ENCODE assay signal across 21 mouse cellular contexts in the genomic region with DNA sequence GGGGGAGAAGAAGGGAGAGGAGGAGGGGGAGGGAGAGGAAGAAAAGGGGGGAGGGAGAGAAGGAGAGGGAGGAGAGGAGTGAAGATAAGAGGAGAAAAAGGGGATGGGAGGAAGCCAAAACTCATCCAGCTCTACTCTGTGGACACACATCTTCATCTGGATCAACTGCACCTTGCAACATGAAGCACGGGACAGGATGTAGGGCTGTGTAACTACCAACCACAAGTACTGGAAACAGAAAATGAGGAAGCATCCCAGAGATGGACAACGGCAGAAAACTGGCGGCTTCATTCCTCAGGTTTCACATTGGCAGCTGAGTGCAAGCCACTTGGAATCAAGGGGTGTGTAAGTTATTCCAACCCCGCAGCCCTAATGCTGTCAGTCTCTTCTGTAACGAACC. TPM values are rescaled to one million over a fixed set of nuclear protein-coding genes. Genes with fewer than 3 reads are reported as not detected.
DNase-seq lines count a peak whose midpoint lies in the region; ATAC-seq and TF ChIP-seq lines count a peak whose summit lies in the region.
"Had no signal": no experiment of that assay in that cellular context is flagged by ENCODE, and none has a peak within 500 bp of the region (broad histone marks: within the 10 kb centered on the region; RNA-seq: fewer than 3 reads in every experiment).

No protein-coding gene starts in this region.

- 0 out of 2 replicates have a peak, but pooled peaks cover 2% of the 10 kb centered on the region for H3K4me1 ChIP-seq in lung, adult 2 months (ENCODE audit: control insufficient read depth, insufficient read depth, low read length)
- peaks cover 79% of the 10 kb centered on the region for H3K4me1 ChIP-seq in megakaryocyte, embryonic 14.5 days

- no peak for TF ChIP-seq POLR2A in lung, adult 2 months (IDR thresholded peaks at IDR 0.05; ENCODE audit: borderline replicate concordance, extremely low read depth, low read depth, low read length)

- H3K4me3 ChIP-seq in lung, adult 2 months (replicated peaks; ENCODE audit: extremely low read depth, low read depth, low read length): no peak overlapping the region
- peak overlapping the region; percentile 44 for H3K4me3 ChIP-seq in megakaryocyte, embryonic 14.5 days (replicated peaks)
- H3K4me3 ChIP-seq: embryonic facial prominence, embryonic 12.5 days; liver, embryonic 15.5 days; neural tube, embryonic 15.5 days had no signal

- peaks cover 22% of the 10 kb centered on the region for H3K27me3 ChIP-seq in megakaryocyte, embryonic 14.5 days (replicated peaks)
- H3K27me3 ChIP-seq: embryonic facial prominence, embryonic 12.5 days; liver, embryonic 15.5 days; neural tube, embryonic 15.5 days had no signal

- TF ChIP-seq CTCF in lung, adult 2 months (IDR thresholded peaks at IDR 0.05; ENCODE audit: insufficient read depth, low read length): no peak

- peak; percentile 49 for DNase-seq in lung, postnatal 25 days (ENCODE audit: low spot score)
- no peak for DNase-seq in lung, adult 2 months
- no peak for DNase-seq in urinary bladder, postnatal 4 days (ENCODE audit: low spot score in 2 of 2)
- DNase-seq in cerebellum, adult 9-10 months: no peak
- DNase-seq in adrenal gland, postnatal 14 days: no peak
- DNase-seq: adrenal gland, adult 8-10 months; B cell, adult 2 months; cerebellum, adult 9-11 months; gastrocnemius, postnatal 36 days; kidney, adult 18-20 months; layer of hippocampus, adult 9-11 months; midbrain, embryonic 14.5 days; thymus, adult 2 months had no signal

- peaks cover 25% of the 10 kb centered on the region for H3K36me3 ChIP-seq in megakaryocyte, embryonic 14.5 days (replicated peaks; ENCODE audit: low read length)
- H3K36me3 ChIP-seq: embryonic facial prominence, embryonic 12.5 days; G1E; liver, embryonic 15.5 days; neural tube, embryonic 15.5 days had no signal

- 54% methylated on average over 5 of the region's 5 CpGs for WGBS in lung, adult 2 months

- H3K9me3 ChIP-seq in megakaryocyte, embryonic 14.5 days: peaks cover 11% of the 10 kb centered on the region
- H3K9me3 ChIP-seq: embryonic facial prominence, embryonic 12.5 days; G1E; liver, embryonic 15.5 days; neural tube, embryonic 15.5 days had no signal

- ATAC-seq in common myeloid progenitor, adult 5-6 weeks (replicated peaks; ENCODE audit: low read depth, poor library complexity, severe bottlenecking): peak; percentile 81
- ATAC-seq: activated CD4-positive, CD25-positive, alpha-beta regulatory T cell, adult 4 months; inflammation-experienced regulatory T-cells, adult 6 months had no signal

RNA-seq across cellular contexts. Expression of a gene that starts 12.2 kb away (rescaled TPM):
- polyA plus RNA-seq in lung, adult 2 months (2012; rRNA removed): 28.9 and 38.7 TPM in 2 replicates
- 1.2 and 2.6 TPM in 2 replicates for total RNA-seq in common myeloid progenitor, adult 5-6 weeks (2017)
- 4.9 and 5.4 TPM in 2 replicates for polyA plus RNA-seq in megakaryocyte, embryonic 14.5 days (2012; ENCODE audit: insufficient read depth, low replicate concordance)
- total RNA-seq in adrenal gland, postnatal 14 days (2021): 13.7 and 15.7 TPM in 2 replicates
- polyA plus RNA-seq: activated CD4-positive, CD25-positive, alpha-beta regulatory T cell, adult 4 months; G1E; inflammation-experienced regulatory T-cells, adult 6 months had no signal

RNA-seq across cellular contexts. Expression of a gene that starts 51.9 kb away (rescaled TPM):
- 8.5 and 9.2 TPM in 2 replicates for polyA plus RNA-seq in lung, adult 2 months (2012; rRNA removed)
- total RNA-seq in common myeloid progenitor, adult 5-6 weeks (2017): 31.4 and 34.0 TPM in 2 replicates
- polyA plus RNA-seq in megakaryocyte, embryonic 14.5 days (2012; ENCODE audit: insufficient read depth, low replicate concordance): 1.5 and 10.4 TPM in 2 replicates
- 67.4 and 80.7 TPM in 2 replicates for total RNA-seq in adrenal gland, postnatal 14 days (2021)
